Mouse (Mus musculus) adrenal gland, adult 18-20 months (tissue): ENCODE results near the gene Myo15b. TPM values are rescaled to one million over a fixed set of nuclear protein-coding genes. Genes with fewer than 3 reads are reported as not detected.

Experiments used
- DNase-seq, 2 experiments: peaks; one replicate each; pipeline ENCODE4 v3.0.0; 2021 to 2022; ENCODE audit warnings: low spot score in 2 of 2
- long read RNA-seq, 2 experiments: library from polyadenylated mRNA; stranded (forward); transcript quantifications; one replicate each; pipeline ENCODE4 v2.0.0; 2021
- total RNA-seq, 2 experiments: library from RNA; stranded (reverse); gene quantifications; 1 replicate in 1 of 2; 2 replicates in 1 of 2; pipeline ENCODE4 v1.2.3; 2021

Gene Myo15b
- not detected for total RNA-seq
- long read RNA-seq, experiment 1: 0 reads
- long read RNA-seq, experiment 2: 0 reads

DNA sequence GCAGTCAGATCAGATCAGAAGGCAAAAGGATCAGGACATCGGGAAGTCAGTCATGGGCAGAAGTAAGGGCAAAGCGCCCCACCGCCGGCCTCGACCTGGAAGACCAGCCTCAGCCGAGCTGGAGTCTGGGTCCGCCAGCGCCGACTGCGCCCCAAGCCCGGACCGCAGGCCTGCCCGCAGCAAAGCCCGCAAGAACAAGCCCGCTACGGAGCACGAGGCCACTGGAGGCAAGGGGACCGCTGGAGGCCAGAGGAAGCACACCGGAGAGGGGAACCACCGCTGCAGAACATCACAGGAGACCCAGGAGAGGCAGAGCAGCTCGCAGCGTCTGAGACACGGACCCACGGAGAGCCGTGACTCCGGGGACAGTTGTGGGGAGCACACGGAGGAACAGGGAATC is at the start of gene Myo15b:
Gene Myo15b (plus strand): TSS at position 53 of the 400 bp plus-strand sequence.
- no peak for DNase-seq

DNA sequence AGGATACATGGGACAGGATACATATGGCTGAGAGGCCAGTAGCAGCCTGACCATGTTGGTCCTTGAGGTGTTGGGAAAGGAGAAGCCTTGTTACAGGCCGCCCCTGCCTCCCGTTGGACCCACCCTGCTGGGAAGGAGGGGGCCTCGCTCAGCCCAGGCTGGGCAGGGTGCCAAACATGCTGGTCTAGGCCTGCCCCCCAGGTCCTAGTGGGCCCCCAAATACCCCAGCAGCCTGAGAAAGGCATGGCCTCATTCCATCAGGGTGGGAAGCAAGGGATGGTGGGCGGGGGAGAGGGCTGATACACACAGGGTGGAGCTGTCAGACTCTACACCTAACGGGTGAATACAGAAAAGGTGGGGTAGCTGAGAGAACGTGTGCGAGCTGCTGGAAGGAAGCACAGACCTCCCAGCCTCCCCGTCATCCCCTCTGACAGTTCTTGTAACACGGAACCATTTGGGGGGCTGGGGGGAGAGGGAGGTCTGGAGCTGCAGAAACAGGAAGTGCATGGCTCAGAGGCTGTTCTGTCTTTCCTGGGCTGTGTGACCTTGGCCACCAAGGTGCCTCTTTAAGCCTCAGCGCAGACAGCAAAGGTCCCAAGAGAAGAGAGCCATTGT is 49.4 kb upstream of the Myo15b start:
- peak in 1 of 2 experiments; percentile 63 for DNase-seq

DNA sequence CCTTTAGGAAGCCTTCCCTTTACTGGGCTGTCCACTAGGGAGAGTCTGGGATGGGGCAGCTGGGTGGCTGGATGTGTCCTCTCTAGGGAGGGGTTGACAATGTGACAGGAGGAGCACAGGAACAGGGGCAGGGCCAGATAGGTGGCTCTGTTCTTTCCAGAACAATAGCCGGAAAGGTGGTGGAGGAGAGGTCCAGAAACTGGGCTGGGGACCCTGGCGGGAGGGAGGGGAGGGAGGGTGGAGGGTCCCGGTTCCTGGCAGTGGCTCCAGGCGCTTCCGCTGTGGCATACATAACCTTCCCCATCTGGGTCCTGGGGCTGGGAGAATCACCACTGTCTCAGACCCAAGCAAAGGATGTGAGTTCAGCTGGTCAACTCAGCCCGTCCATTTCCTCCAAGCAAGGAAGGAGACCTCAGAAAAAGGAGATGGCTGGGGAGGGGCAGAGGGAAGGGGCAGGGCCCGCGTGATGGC is 48.9 kb upstream of the Myo15b start:
- DNase-seq: no peak

DNA sequence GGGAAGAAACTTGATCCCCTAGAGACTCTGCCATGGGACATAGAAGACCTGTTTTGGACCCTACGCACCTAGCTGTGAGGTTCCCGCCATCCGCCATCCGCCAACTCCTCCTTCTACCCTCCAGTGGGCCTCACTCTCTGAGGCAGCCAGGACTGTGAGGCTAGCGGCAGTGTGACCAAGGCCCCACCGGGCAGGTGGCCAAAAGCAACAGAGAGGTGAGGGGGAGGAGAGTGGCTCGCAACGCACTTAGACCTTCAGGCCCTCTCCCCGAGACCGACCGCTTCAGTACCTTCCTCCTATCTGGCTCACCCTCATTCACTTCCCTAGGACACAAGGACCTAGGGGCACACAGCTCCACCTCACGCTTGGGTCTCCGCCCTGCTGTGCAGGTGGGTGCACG is 47.8 kb upstream of the Myo15b start:
- peak; percentile 69 to 74 for DNase-seq

DNA sequence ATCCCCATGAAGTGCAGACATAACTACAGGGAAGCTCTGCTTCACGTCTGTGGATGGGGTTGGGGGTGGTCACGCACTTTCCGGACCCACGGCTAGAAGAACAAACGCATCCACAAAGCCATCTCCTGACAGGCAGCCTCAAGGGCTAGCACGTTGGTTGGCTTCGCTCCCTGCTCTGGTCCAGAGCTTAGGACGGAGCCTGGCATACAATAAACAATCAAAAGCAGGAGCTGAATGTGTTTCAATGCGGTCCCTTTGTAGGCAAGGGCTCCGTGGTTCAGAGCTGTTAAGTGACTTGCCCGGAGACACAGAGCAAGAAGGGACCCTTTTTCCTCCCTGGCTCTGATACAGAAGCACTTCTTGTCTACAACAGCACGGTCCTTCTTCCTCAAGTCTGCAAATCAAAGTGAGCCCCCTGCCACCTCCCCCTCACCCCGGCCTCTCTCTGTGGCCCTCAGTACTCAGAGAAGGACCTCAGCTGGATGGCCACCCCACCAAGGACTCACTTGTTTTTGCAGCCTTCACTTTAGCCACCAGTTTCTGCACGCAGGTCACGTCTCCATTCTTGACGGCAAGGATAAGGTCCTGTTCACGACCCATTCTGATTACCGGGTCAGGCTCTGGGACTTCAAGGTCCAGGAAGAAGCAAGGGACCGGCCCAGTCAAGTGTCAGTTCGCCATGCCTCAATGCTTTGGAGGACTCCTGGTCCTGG is 46.7 kb upstream of the Myo15b start:
- no peak for DNase-seq

DNA sequence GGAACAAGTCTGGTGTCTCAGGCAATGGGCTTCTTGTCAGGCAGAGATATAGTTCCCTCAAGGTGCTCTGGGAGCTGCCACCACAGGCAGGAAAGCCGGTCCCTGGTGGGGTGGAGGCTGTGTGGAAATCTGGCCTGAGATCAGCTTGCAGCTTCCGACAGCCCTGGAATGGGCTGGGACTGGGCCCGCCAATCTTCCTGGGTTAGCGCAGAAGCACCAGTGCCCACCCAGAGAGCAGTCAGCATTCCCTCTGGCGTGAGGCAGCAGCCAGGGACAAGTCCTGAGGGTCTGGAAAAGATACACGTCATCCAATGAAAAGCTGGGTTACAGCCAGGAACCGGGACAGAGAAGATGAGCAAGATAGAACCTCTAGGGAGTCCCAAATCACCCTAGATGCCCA is 46.1 kb upstream of the Myo15b start:
- peak in 1 of 2 experiments; percentile 50 for DNase-seq

DNA sequence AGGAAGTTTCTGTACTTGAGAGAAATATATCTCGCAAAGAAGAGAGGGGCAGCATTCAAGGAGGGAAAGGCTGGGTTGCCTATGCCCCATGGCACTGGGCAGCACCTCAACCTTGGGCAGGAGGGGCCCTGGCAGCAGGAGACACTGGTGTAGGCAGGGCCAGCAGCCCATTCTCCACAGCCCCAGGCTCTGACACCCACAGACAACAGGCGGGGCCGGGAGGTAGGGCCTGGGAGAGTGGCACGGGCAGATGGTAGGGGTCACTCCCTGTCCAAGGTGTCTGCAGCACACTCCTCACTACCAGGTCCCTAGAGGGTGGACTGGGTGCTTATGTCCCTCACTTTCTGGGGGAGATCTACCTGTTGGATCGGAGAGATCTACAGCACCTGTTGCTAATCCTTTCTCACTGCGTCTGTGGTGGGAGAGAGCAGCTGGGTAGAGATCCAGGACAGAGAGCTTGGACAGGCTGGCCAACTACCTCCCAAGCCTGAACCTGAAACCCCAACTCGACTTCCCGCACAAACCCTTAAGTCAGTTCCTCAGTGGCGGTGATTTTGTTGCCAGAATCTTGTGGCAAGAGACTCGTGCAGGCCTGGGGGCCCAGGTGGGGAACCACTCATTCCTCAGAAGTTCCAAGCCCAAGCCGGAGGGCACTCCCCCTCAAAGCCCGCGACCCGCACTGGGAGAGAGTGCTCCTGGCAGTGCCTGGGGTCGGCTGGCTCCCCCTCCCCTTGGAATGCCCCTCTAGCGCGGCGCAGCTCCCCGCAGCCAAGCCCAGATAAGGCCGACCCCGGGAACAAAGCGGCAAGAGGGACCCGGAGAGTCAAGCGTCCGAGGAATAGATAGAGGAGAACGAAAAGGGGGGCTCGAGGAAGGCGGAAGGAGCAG is 45.4 kb upstream of the Myo15b start:
- peak in 1 of 2 experiments; percentile 52 for DNase-seq

DNA sequence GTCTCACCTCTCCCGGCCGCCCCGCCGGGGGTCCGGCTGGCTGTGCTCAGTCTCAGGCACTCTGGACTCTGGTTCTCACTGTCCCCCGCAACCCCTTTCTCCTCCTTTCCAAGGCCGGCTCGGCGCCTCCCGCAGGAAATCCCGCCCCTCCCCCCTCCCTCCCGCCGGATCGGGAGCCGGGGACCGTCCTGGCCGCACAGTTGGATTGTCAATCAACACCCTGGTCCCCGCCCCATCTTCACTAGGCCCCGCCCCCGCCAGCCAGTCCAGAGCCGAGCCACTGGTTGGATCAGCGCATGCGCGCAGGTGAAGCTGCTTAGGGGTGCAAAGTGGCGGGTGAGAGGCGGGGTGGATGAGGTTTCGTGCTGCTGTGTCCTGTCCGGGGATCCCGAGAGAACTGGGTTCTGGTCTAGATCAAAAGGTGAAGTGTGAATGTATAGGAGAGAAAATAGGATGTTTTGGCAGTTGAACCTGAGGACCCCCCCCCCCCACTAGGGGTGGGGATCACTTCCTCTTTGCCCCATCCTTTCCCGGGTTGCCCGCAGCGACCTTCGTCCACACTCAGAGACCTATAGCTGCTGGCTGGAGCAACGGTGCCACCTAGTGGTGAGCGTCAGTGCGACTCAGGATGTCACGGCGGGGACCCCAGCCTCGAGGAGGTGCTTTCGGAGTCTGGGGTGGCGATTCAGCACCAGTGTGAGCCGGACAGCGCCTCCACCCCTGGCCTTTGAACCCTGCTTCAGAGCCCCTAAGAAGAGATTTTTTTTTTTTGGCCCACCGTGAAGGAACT is 44.5 kb upstream of the Myo15b start, which contains the start of gene Caskin2:
Gene Caskin2 (minus strand): TSS at position 133 of the 790 bp plus-strand sequence.
- DNase-seq: peak; percentile 95

DNA sequence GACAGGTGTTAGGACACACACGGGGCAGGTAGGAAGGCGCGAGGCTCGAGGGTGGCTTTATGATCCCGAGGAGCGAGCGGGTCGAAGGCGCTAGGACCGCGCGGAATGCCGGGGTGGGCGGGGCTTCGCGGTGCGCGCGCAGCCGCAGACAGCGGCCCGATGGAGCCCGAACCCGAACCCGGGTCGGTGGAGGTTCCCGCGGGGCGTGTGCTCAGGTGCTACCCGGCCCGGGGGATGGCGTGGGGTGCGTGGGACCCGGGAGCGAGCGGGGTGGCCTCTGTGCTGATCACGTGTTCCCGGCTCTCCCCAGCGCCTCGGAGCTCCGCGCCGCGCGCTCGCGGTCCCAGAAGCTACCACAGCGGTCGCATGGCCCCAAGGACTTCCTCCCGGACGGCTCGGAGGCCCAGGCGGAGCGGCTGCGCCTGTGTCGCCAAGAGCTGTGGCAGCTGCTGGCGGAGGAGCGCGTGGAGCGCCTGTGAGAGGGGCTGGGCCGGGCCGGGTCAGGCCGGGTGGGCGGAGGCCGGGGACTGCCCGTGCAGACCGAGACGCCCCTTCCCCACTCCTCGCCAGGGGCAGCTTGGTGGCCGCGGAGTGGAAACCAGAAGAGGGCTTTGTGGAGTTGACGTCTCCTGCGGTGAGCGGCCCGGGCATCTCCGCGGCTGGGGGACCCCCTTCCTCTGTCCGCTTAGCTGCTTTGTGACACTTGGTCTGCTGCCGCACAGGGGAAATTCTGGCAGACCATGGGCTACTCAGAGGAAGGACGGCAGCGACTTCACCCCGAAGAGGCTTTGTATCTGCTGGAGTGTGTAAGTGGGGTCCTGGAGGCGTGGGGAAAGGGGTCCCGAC is 43.4 kb upstream of the Myo15b start, which contains the start of gene Tsen54:
Gene Tsen54 (plus strand): TSS at position 120 of the 846 bp plus-strand sequence.
- DNase-seq: peak; percentile 91 to 95

DNA sequence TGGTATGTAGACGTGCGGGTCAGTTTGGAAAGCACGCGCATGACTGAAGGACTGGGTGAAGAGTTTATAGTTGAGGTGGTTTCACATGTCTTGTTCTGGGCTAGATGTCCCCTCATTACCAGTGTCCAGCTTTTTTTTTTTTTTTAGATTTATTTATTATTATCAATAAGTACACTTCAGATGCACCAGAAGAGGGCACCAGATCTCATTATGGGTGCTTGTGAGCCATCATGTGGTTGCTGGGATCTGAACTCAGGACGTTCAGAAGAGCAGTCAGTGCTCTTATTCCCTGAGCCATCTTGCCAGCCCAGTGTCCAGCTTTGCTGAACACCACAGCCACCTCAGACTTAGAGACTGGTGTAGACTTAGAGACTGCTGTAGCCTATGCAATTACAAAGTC is 40.9 kb upstream of the Myo15b start:
- no peak for DNase-seq

DNA sequence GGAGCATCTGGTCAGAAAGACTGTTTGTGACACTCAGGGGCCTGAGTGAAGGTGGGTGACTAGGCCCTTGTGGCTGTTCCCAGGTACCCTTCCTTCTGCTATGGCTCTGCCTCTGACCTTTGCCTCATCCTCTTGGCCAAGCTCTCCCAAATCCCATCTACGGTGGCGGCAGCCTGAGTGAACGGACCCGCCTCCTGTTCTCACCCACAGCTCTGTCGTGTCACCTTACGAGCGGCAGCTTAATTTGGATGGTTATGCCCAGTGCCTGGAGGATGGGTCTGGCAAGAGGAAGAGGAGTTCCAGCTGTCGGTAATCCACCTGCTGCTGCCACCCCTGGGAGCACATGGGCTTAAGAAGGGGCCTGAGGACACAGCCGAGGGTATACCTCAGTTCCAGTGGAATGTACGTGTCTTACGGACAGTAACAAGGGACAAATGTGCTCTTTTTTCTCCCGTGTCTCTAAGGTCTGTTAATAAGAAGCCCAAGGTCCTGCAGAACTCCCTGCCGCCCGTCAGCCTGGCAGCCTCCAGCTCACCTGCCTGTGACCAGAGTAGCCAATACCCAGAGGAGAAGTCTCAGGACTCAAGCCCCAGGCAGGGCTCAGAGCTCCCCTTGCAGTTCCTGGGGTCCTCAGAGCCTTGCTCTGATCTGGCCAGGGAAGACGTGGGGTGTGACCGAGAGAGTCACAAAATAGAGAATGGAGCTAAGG is 38.1 kb upstream of the Myo15b start:
- no peak for DNase-seq

DNA sequence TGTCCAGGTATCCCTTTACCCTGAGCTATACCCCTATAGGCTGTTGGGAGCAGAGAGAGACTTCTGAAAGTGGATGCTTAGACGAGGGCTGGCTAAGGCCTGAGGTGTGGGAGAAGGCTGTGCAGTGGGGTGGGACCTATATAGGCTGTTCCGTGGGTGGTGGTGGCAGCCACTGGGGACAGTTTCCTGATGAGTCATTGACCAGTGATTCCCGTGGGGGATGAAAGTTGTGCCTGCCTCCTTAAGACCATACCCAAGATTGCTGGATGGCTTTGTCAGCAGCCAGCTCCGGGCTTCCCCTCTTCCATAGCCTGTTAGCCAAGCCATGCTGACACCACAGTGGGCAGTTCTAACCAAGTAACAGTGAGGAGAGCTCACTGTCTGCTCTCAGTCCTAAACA is 37.2 kb upstream of the Myo15b start:
- DNase-seq: no peak

DNA sequence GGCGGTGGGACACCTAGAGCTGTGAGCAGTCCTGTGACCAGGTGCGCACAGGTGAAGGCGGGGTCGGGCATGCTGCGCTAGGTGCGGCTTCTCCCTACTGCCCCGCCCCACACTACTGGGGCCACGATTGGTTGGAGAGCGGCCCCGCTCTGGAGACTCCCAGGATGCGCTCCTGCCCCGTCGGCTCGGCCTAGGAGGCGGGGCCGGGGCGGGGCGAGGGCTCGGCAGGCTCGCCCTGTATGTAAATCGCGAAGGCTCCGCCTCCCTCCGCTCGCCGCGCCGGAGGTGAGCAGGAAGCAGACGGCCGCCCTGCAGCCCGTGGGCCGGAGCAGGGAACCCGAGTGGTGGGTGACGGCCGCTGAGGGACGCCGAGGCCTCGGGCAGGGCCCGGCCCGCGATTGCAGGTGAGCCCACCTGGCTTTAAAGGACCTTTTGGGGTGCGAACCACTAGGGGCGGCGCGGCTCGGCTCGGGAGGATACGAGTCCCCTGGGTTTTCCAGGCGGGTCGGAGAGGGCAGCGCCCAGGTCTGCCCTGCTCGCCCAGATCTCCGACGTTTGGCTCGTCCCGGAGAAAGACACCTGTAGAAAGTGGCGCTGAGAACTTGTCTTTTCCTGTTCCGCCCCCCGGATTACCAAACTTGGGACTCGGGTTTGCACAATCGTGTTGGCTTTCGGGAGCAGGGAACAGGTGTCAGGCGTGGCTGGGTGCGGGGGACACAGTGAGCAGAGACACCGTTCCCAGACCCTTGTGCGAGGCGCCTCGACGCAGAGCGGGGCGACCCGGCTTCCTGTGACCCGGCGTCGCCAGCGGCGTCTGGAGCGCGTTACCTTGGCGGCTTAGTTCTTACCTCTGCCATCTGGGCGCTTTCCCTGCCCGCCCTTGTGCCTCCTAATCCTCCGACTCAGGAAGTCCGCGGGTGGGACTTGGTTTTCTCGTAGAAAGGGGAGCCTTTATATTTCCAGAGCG is 34.1 kb upstream of the Myo15b start, which contains the start of gene Llgl2:
Gene Llgl2 (plus strand): TSS at position 276 of the 967 bp plus-strand sequence.
- DNase-seq: peak; percentile 85 to 87

DNA sequence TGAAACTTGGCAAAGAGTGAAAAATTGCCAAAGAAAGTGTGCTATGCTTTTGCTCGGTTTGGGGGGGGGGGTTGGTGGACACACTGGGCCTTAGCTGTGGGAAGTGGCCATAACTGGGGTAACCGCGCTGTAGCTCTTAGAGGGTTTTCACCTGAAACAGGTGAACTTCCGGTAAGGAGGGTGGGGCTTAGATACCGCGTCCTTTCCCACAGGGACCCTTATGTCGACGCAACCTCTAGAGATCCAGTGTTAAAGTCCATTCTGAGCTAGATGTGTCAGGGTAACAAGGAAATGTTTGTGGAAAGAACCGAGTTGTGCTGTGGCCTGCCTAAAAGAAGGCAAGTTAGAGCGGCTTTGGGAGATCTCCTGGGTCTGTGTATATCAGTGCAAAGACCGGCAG is 33.4 kb upstream of the Myo15b start:
- no peak for DNase-seq

DNA sequence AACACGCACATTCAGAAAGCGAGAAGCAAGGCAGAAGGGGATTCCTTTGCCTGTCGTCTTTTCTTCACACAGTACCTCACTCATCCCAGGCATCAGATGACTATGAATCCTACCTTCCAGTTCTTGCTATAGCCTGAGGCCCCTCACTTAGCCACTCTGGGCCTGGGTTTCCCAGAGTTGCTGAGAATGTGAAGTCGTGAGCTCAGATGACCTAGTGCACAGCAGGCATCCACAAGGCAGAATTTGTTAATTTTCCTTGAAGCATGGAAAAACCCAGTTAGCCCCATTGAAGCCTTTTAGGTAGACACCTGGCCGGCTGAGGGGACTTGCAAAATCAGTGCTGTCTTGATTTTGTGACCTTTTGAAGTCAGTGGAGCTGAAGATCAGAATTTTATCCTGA is 31.7 kb upstream of the Myo15b start:
- no peak for DNase-seq

DNA sequence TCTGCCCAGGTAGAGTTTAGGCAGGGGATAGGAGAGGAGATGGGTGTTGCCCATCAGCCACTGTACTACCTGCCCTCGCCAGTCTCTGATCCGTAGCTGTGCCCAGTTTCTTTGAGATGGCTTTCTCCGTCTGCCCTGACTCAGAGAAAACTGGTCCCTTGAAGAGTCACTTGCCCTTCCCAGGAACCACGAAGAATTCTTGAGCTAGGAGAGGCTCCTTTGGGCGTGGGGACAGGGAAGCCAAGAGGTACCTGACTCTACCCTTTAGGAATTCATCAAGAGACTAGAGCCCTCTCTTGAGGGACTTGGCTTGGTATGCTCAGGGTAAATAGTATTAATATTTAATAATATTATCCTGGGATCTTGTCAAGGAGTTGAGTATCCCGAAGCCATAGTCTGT is 30.6 kb upstream of the Myo15b start:
- DNase-seq: no peak

DNA sequence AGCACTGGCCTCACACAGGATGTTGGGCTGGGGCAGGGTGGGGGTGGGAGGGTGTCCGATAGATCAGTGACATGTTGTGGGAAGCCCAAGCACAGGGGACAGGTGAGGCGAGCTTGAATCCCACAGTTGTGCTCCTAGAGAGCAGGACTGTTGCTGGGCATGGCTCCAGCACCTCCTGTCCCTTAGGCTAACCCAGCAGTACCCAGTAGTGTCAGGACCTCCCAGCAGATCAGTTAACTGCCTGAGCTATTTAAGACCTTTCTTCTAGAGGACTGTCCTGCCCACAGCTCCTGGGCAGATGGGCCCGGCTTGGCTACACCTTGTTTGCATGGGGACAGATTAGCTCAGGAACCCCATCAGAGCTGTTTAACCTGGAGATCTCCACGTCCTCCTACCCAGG is 29.2 kb upstream of the Myo15b start:
- no peak for DNase-seq
